Mouse (Mus musculus) heart, postnatal 0 days (tissue): ENCODE measurements around the gene 1190002N15Rik. TPM values are rescaled to one million over a fixed set of nuclear protein-coding genes. Genes with fewer than 3 reads are reported as not detected.

Experiments
- ATAC-seq: fragments of 200-750 bp; cut with Nextera tagmentation; 2 replicates; pipeline ENCODE4 v1.8.0; 2017; ENCODE audit warnings: low read depth, moderate number of reproducible peaks, moderate library complexity; ENCODE audit not compliant: insufficient read depth
- DNase-seq: peaks from one replicate; pipeline ENCODE4 v3.0.0-alpha.2; 2016; ENCODE audit warnings: low spot score
- H3K27ac ChIP-seq: fragments of 300-500 bp; sonication (generic); 2 replicates; pipeline ENCODE4 v1.5.1; 2014; ENCODE audit warnings: low read depth, mild to moderate bottlenecking
- H3K27me3 ChIP-seq: fragments of 300-500 bp; sonication (generic); 2 replicates; pipeline ENCODE4 v1.6.1; 2014; ENCODE audit warnings: low read length, mixed read lengths; ENCODE audit not compliant: control insufficient read depth, insufficient read depth
- H3K36me3 ChIP-seq: fragments of 300-500 bp; sonication (generic); replicated peaks from 2 replicates; pipeline ENCODE4 v1.6.1; 2014; ENCODE audit warnings: low read length, mixed read lengths; ENCODE audit not compliant: control insufficient read depth, insufficient read depth
- H3K4me1 ChIP-seq: fragments of 300-500 bp; sonication (generic); 2 replicates; pipeline ENCODE4 v1.6.1; 2014; ENCODE audit warnings: antibody characterized with exemption; ENCODE audit not compliant: control insufficient read depth, insufficient read depth
- H3K4me2 ChIP-seq: fragments of 300-500 bp; sonication (generic); 2 replicates; pipeline ENCODE4 v1.6.1; 2014; ENCODE audit warnings: low read depth, mild to moderate bottlenecking, low read length, moderate library complexity
- H3K4me3 ChIP-seq: fragments of 300-500 bp; sonication (generic); 2 replicates; pipeline ENCODE4 v1.5.1; 2014; ENCODE audit warnings: low read depth, low read length
- H3K9ac ChIP-seq: fragments of 300-500 bp; sonication (generic); replicated peaks from 2 replicates; pipeline ENCODE4 v1.6.1; 2014; ENCODE audit warnings: low read depth, low read length, mixed read lengths
- H3K9me3 ChIP-seq: fragments of 300-500 bp; sonication (generic); replicated peaks from 2 replicates; pipeline ENCODE4 v1.6.1; 2016; ENCODE audit warnings: low read length; ENCODE audit not compliant: control insufficient read depth
- CTCF ChIP-seq: IDR thresholded peaks from 2 replicates; pipeline ENCODE4 v1.5.1; 2016; ENCODE audit warnings: antibody characterized with exemption, control low read depth, low read depth
- EP300 ChIP-seq: IDR thresholded peaks from 2 replicates; pipeline ENCODE4 v1.6.1; 2016; ENCODE audit warnings: antibody characterized with exemption, low read depth
- WGBS: fragments of 180-500 bp; shearing (Covaris S2); extraction: QIAGEN DNeasy Blood & Tissue Kit; methylation state at CpG from one replicate; pipeline ENCODE4 v1.1.7; 2014; 5-methylcytosine and 5-hydroxymethylcytosine counted together
- polyA plus RNA-seq: library from polyadenylated mRNA; unstranded; fragments of >200 nt; fragmentation: Nextera tagmentation; extraction: Ambion mirVana; gene quantifications from 2 replicates; pipeline ENCODE4 v1.2.1, GENCODE M21; 2015
- total RNA-seq: library from RNA; depleted of rRNA; stranded (reverse); fragments of >200 nt; gene quantifications from 2 replicates; pipeline ENCODE4 v1.2.3, GENCODE M21; 2014; ENCODE audit warnings: low replicate concordance

Gene 1190002N15Rik
- total and polyA plus RNA-seq, 2 experiments from 2014 or later, result 10.8 to 52.0 TPM

GRCm38 (mm10) chr9:94568386-94568785, 30.5 kb upstream of the 1190002N15Rik start:
- Histone ChIP-seq H3K36me3 (no peaks in the 10 kb centered on the region), H3K9me3 (0 out of 2 replicates have a peak, but pooled peaks cover 5% of the 10 kb centered on the region), H3K4me1 (no peaks in the 10 kb centered on the region), H3K27me3 (no peaks in the 10 kb centered on the region), H3K9ac (no peak overlapping the region), H3K4me3 (no peak overlapping the region), H3K4me2 (no peak overlapping the region), H3K27ac (no peak overlapping the region)
- TF ChIP-seq EP300 (no peak), CTCF (no peak)
- WGBS, result 71% methylated on average over 3 of the region's 3 CpGs
- no peak for ATAC-seq
- DNase-seq, result no peak

GRCm38 (mm10) chr9:94567722-94568314, 29.9 kb upstream of the 1190002N15Rik start:
- no peaks in the 10 kb centered on the region for H3K36me3 ChIP-seq
- TF ChIP-seq CTCF, result no peak
- no peak for TF ChIP-seq EP300
- H3K4me1 ChIP-seq, result no peaks in the 10 kb centered on the region
- DNase-seq (no peak), ATAC-seq (no peak)
- no peak overlapping the region for H3K9ac ChIP-seq
- WGBS, result 69% methylated on average over 5 of the region's 5 CpGs
- no peak overlapping the region for H3K27ac ChIP-seq
- H3K9me3 ChIP-seq, result no peaks in the 10 kb centered on the region
- H3K27me3 ChIP-seq, result no peaks in the 10 kb centered on the region
- no peak overlapping the region for H3K4me2 ChIP-seq
- no peak overlapping the region for H3K4me3 ChIP-seq

- Histone ChIP-seq H3K4me2 (no peak overlapping the region), H3K27me3 (no peaks in the 10 kb centered on the region), H3K27ac (no peak overlapping the region), H3K9ac (no peak overlapping the region), H3K4me1 (no peaks in the 10 kb centered on the region), H3K4me3 (no peak overlapping the region), H3K36me3 (no peaks in the 10 kb centered on the region), H3K9me3 (no peaks in the 10 kb centered on the region)
- no peak for DNase-seq
- WGBS, result 72% methylated on average over 6 of the region's 6 CpGs
- TF ChIP-seq CTCF (no peak), EP300 (no peak)
- ATAC-seq, result no peak
Observed at GRCm38 (mm10) chr9:94556776-94557514, 19.1 kb upstream of the 1190002N15Rik start.

GRCm38 (mm10) chr9:94556249-94556648, 18.4 kb upstream of the 1190002N15Rik start:
- Histone ChIP-seq H3K4me2 (no peak overlapping the region), H3K4me1 (no peaks in the 10 kb centered on the region), H3K27ac (no peak overlapping the region), H3K9ac (no peak overlapping the region), H3K9me3 (no peaks in the 10 kb centered on the region), H3K27me3 (no peaks in the 10 kb centered on the region), H3K36me3 (no peaks in the 10 kb centered on the region), H3K4me3 (no peak overlapping the region)
- ATAC-seq, result no peak
- TF ChIP-seq CTCF, result no peak
- TF ChIP-seq EP300, result no peak
- DNase-seq, result no peak

GRCm38 (mm10) chr9:94550493-94551095, 12.7 kb upstream of the 1190002N15Rik start:
- no peak for TF ChIP-seq CTCF
- no peak for TF ChIP-seq EP300
- H3K36me3 ChIP-seq, result no peaks in the 10 kb centered on the region
- no peaks in the 10 kb centered on the region for H3K27me3 ChIP-seq
- H3K9me3 ChIP-seq, result no peaks in the 10 kb centered on the region
- WGBS, result 81% methylated on average over 2 of the region's 2 CpGs
- H3K4me3 ChIP-seq, result no peak overlapping the region
- ATAC-seq (no peak), DNase-seq (no peak)
- no peak overlapping the region for H3K4me2 ChIP-seq
- no peak overlapping the region for H3K9ac ChIP-seq
- H3K27ac ChIP-seq, result no peak overlapping the region
- no peaks in the 10 kb centered on the region for H3K4me1 ChIP-seq
